Mouse (Mus musculus) E14TG2a.4 (cell line): Measurements from ENCODE around the gene Sap25.

ENCODE experiments used
- CTCF ChIP-seq: conservative IDR thresholded peaks from 2 replicates; pipeline ENCODE4 v1.5.1; 2014; ENCODE audit warnings: low read length
- NANOG ChIP-seq: IDR thresholded peaks from 2 replicates; pipeline ENCODE4 v1.6.1; 2014; ENCODE audit warnings: borderline replicate concordance, low read length, mixed read lengths

GRCm38 (mm10) chr5:137613076-137613475 lies 28.1 kb upstream of the Sap25 start:
- TF ChIP-seq CTCF (no peak), NANOG (no peak)
